Comparison of ENCODE assay signal across 45 mouse cellular contexts in genomic region chr13:23964909-23965308, GRCm38 (mm10). TPM values are rescaled to one million over a fixed set of nuclear protein-coding genes. Genes with fewer than 3 reads are reported as not detected.
"Had no signal": no experiment of that assay in that cellular context is flagged by ENCODE, and none has a peak within 500 bp of the region (broad histone marks: within the 10 kb centered on the region; RNA-seq: fewer than 3 reads in every experiment).

No protein-coding gene starts in this region.

- H3K27ac ChIP-seq: limb, embryonic 10.5 days; limb, embryonic 12.5 days; limb, embryonic 13.5 days; limb, embryonic 15.5 days; liver, embryonic 12.5 days; liver, embryonic 13.5 days; liver, embryonic 14.5 days; liver, embryonic 15.5 days; lung, embryonic 15.5 days; macrophage; midbrain, embryonic 10.5 days; midbrain, embryonic 12.5 days; midbrain, embryonic 13.5 days; midbrain, embryonic 15.5 days had no signal

- H3K36me3 ChIP-seq: limb, embryonic 10.5 days; limb, embryonic 12.5 days; limb, embryonic 13.5 days; limb, embryonic 15.5 days; liver, embryonic 12.5 days; liver, embryonic 13.5 days; liver, embryonic 15.5 days; lung, embryonic 15.5 days; midbrain, embryonic 10.5 days; midbrain, embryonic 12.5 days; midbrain, embryonic 13.5 days; midbrain, embryonic 15.5 days had no signal

- H3K4me2 ChIP-seq: limb, embryonic 12.5 days; limb, embryonic 13.5 days; limb, embryonic 15.5 days; liver, embryonic 11.5 days; liver, embryonic 12.5 days; liver, embryonic 13.5 days; liver, embryonic 15.5 days; lung, embryonic 14.5 days; lung, embryonic 15.5 days; midbrain, embryonic 11.5 days; midbrain, embryonic 12.5 days; midbrain, embryonic 13.5 days; midbrain, embryonic 15.5 days had no signal

- H3K9me3 ChIP-seq: limb, embryonic 10.5 days; limb, embryonic 12.5 days; limb, embryonic 13.5 days; limb, embryonic 15.5 days; liver, embryonic 12.5 days; liver, embryonic 13.5 days; liver, embryonic 15.5 days; lung, embryonic 15.5 days; midbrain, embryonic 10.5 days; midbrain, embryonic 12.5 days; midbrain, embryonic 13.5 days; midbrain, embryonic 15.5 days had no signal

- H3K4me3 ChIP-seq: limb, embryonic 10.5 days; limb, embryonic 12.5 days; limb, embryonic 13.5 days; limb, embryonic 15.5 days; liver, embryonic 12.5 days; liver, embryonic 13.5 days; liver, embryonic 15.5 days; lung, embryonic 15.5 days; midbrain, embryonic 10.5 days; midbrain, embryonic 12.5 days; midbrain, embryonic 13.5 days; midbrain, embryonic 15.5 days; myocyte had no signal

- H3K9ac ChIP-seq: limb, embryonic 12.5 days; limb, embryonic 13.5 days; limb, embryonic 15.5 days; liver, embryonic 12.5 days; liver, embryonic 13.5 days; liver, embryonic 14.5 days; liver, embryonic 15.5 days; liver, postnatal 0 days; lung, embryonic 14.5 days; lung, embryonic 15.5 days; midbrain, embryonic 12.5 days; midbrain, embryonic 13.5 days; midbrain, embryonic 15.5 days had no signal

- DNase-seq: left cerebral cortex, postnatal 4 days; liver; liver, embryonic 13.5 days; liver, postnatal 0 days; lung, adult 18-20 months; lung, adult 2 months; lung, postnatal 10 days; lung, postnatal 14 days; lung, postnatal 36 days; lung, postnatal 4 days; midbrain, embryonic 14.5 days had no signal

- H3K27me3 ChIP-seq: limb, embryonic 12.5 days; limb, embryonic 13.5 days; limb, embryonic 15.5 days; liver, embryonic 12.5 days; liver, embryonic 13.5 days; liver, embryonic 15.5 days; lung, embryonic 15.5 days; midbrain, embryonic 13.5 days; midbrain, embryonic 15.5 days had no signal

- ATAC-seq: liver, embryonic 12.5 days; liver, postnatal 0 days; lung, postnatal 0 days; midbrain, embryonic 13.5 days; midbrain, embryonic 15.5 days; midbrain, embryonic 16.5 days had no signal

- H3K4me1 ChIP-seq: limb, embryonic 12.5 days; limb, embryonic 13.5 days; limb, embryonic 15.5 days; liver, embryonic 12.5 days; liver, embryonic 13.5 days; liver, embryonic 15.5 days; lung, embryonic 15.5 days; midbrain, embryonic 10.5 days had no signal

RNA-seq across cellular contexts. Expression of gene Scgn, which starts 26.1 kb away (rescaled TPM):
- total RNA-seq: liver, adult 2 months; megakaryocyte progenitor cell, adult 5-6 weeks; megakaryocyte, adult 5-6 weeks; megakaryocyte-erythroid progenitor cell, adult 5-6 weeks; monocyte, adult 5-6 weeks had no signal
- polyA plus RNA-seq: limb, embryonic 10.5 days; limb, embryonic 11.5 days; limb, embryonic 12.5 days; limb, embryonic 13.5 days; limb, embryonic 15.5 days; liver, adult 2 months; liver, embryonic 11.5 days; liver, embryonic 12.5 days; liver, embryonic 13.5 days; liver, embryonic 14.5 days; liver, embryonic 15.5 days; liver, postnatal 0 days; lung, adult 2 months; lung, embryonic 14.5 days; lung, embryonic 15.5 days; lung, embryonic 16.5 days; lung, postnatal 0 days; macrophage; myocyte had no signal

RNA-seq across cellular contexts. Expression of gene Hist1h2aa, which starts 30.6 kb away (rescaled TPM):
- total RNA-seq: left cerebral cortex, postnatal 10 days; left cerebral cortex, postnatal 14 days; left cerebral cortex, postnatal 25 days; left cerebral cortex, postnatal 36 days; left cerebral cortex, postnatal 4 days; liver, adult 2 months; megakaryocyte progenitor cell, adult 5-6 weeks; megakaryocyte, adult 5-6 weeks; megakaryocyte-erythroid progenitor cell, adult 5-6 weeks; midbrain, postnatal 0 days; monocyte, adult 5-6 weeks had no signal
- polyA plus RNA-seq: limb, embryonic 10.5 days; limb, embryonic 11.5 days; limb, embryonic 12.5 days; limb, embryonic 13.5 days; limb, embryonic 14.5 days; limb, embryonic 15.5 days; liver, adult 2 months; liver, embryonic 11.5 days; liver, embryonic 12.5 days; liver, embryonic 13.5 days; liver, embryonic 14.5 days; liver, embryonic 15.5 days; liver, embryonic 16.5 days; liver, postnatal 0 days; lung, adult 2 months; lung, embryonic 14.5 days; lung, embryonic 15.5 days; lung, embryonic 16.5 days; lung, postnatal 0 days; macrophage; midbrain, embryonic 10.5 days; midbrain, embryonic 11.5 days; midbrain, embryonic 12.5 days; midbrain, embryonic 13.5 days; midbrain, embryonic 14.5 days; midbrain, embryonic 15.5 days; midbrain, embryonic 16.5 days; midbrain, postnatal 0 days; myocyte; neural tube, embryonic 11.5 days had no signal

RNA-seq across cellular contexts. Expression of gene Hist1h2ba, which starts 31.0 kb away (rescaled TPM):
- total RNA-seq: left cerebral cortex, postnatal 10 days; left cerebral cortex, postnatal 14 days; left cerebral cortex, postnatal 25 days; left cerebral cortex, postnatal 36 days; left cerebral cortex, postnatal 4 days; liver, adult 2 months; megakaryocyte progenitor cell, adult 5-6 weeks; megakaryocyte, adult 5-6 weeks; megakaryocyte-erythroid progenitor cell, adult 5-6 weeks; midbrain, postnatal 0 days; monocyte, adult 5-6 weeks had no signal
- polyA plus RNA-seq: limb, embryonic 10.5 days; limb, embryonic 11.5 days; limb, embryonic 12.5 days; limb, embryonic 13.5 days; limb, embryonic 14.5 days; limb, embryonic 15.5 days; liver, adult 2 months; liver, embryonic 11.5 days; liver, embryonic 12.5 days; liver, embryonic 13.5 days; liver, embryonic 14.5 days; liver, embryonic 15.5 days; liver, embryonic 16.5 days; liver, postnatal 0 days; lung, adult 2 months; lung, embryonic 14.5 days; lung, embryonic 15.5 days; lung, embryonic 16.5 days; lung, postnatal 0 days; macrophage; midbrain, embryonic 10.5 days; midbrain, embryonic 11.5 days; midbrain, embryonic 12.5 days; midbrain, embryonic 13.5 days; midbrain, embryonic 14.5 days; midbrain, embryonic 15.5 days; midbrain, embryonic 16.5 days; midbrain, postnatal 0 days; myocyte; neural tube, embryonic 11.5 days had no signal

RNA-seq across cellular contexts. Expression of gene Slc17a4, which starts 50.1 kb away (rescaled TPM):
- total RNA-seq: left cerebral cortex, postnatal 10 days; left cerebral cortex, postnatal 14 days; left cerebral cortex, postnatal 25 days; left cerebral cortex, postnatal 36 days; left cerebral cortex, postnatal 4 days; megakaryocyte, adult 5-6 weeks; midbrain, postnatal 0 days; monocyte, adult 5-6 weeks had no signal
- polyA plus RNA-seq: limb, embryonic 10.5 days; limb, embryonic 11.5 days; limb, embryonic 12.5 days; limb, embryonic 13.5 days; limb, embryonic 14.5 days; limb, embryonic 15.5 days; liver, embryonic 11.5 days; liver, embryonic 12.5 days; lung, adult 2 months; lung, embryonic 14.5 days; lung, embryonic 15.5 days; lung, embryonic 16.5 days; lung, postnatal 0 days; macrophage; midbrain, embryonic 10.5 days; midbrain, embryonic 11.5 days; midbrain, embryonic 12.5 days; midbrain, embryonic 13.5 days; midbrain, embryonic 14.5 days; midbrain, embryonic 15.5 days; midbrain, embryonic 16.5 days; midbrain, postnatal 0 days had no signal
